Mouse (Mus musculus): ENCODE measurements at regions not wholly inside any gene's neighbourhood (a gene's known extent, or its start where the extent isn't known, plus 50 kb on each side); places are given as distances from the start of the nearest gene placed in this dataset.

- H3K9ac ChIP-seq (ENCODE audit: low read length) = no peak overlapping the region
- no peaks in the 10 kb centered on the region for H3K9me3 ChIP-seq (ENCODE audit: control insufficient read depth, low read length)
- H3K27ac ChIP-seq (ENCODE audit: low read length) = no peak overlapping the region
- H3K4me2 ChIP-seq (ENCODE audit: low read depth, low read length) = no peak overlapping the region
- H3K36me3 ChIP-seq (ENCODE audit: control insufficient read depth, insufficient read depth, low read length) = no peaks in the 10 kb centered on the region
- 63% methylated on average over 1 of the region's 1 CpGs for WGBS
- ATAC-seq (ENCODE audit: low read depth) = no peak
- no peaks in the 10 kb centered on the region for H3K4me1 ChIP-seq (replicated peaks; ENCODE audit: control insufficient read depth, insufficient read depth, low read length)
- H3K27me3 ChIP-seq (ENCODE audit: control insufficient read depth, insufficient read depth, low read depth, low read length) = no peaks in the 10 kb centered on the region
- H3K4me3 ChIP-seq (ENCODE audit: low read length) = no peak overlapping the region
Measured at GRCm38 (mm10) chr1:76050264-76050663, 504.2 kb downstream of the Slc4a3 start.

GRCm38 (mm10) chr1:76053378-76054171, 507.5 kb downstream of the Slc4a3 start:
- WGBS = 64% methylated on average over 10 of the region's 10 CpGs
- no peaks in the 10 kb centered on the region for H3K9me3 ChIP-seq (ENCODE audit: control insufficient read depth, low read length)
- no peaks in the 10 kb centered on the region for H3K36me3 ChIP-seq (ENCODE audit: control insufficient read depth, insufficient read depth, low read length)
- H3K4me1 ChIP-seq (replicated peaks; ENCODE audit: control insufficient read depth, insufficient read depth, low read length) = no peaks in the 10 kb centered on the region
- ATAC-seq (ENCODE audit: low read depth) = no peak
- no peak overlapping the region for H3K4me3 ChIP-seq (ENCODE audit: low read length)
- H3K4me2 ChIP-seq (ENCODE audit: low read depth, low read length) = no peak overlapping the region
- no peak overlapping the region for H3K9ac ChIP-seq (ENCODE audit: low read length)
- no peaks in the 10 kb centered on the region for H3K27me3 ChIP-seq (ENCODE audit: control insufficient read depth, insufficient read depth, low read depth, low read length)
- H3K27ac ChIP-seq (ENCODE audit: low read length) = no peak overlapping the region

GRCm38 (mm10) chr1:76065783-76066182, 519.7 kb downstream of the Slc4a3 start:
- ATAC-seq (ENCODE audit: low read depth) = no peak
- no peak overlapping the region for H3K4me3 ChIP-seq (ENCODE audit: low read length)
- H3K27ac ChIP-seq (ENCODE audit: low read length) = no peak overlapping the region
- H3K27me3 ChIP-seq (ENCODE audit: control insufficient read depth, insufficient read depth, low read depth, low read length) = no peaks in the 10 kb centered on the region
- H3K9ac ChIP-seq (ENCODE audit: low read length) = no peak overlapping the region
- 80% methylated on average over 6 of the region's 6 CpGs for whole genome bisulfite sequencing
- no peaks in the 10 kb centered on the region for H3K9me3 ChIP-seq (ENCODE audit: control insufficient read depth, low read length)
- H3K4me1 ChIP-seq (replicated peaks; ENCODE audit: control insufficient read depth, insufficient read depth, low read length) = no peaks in the 10 kb centered on the region
- H3K36me3 ChIP-seq (ENCODE audit: control insufficient read depth, insufficient read depth, low read length) = no peaks in the 10 kb centered on the region
- no peak overlapping the region for H3K4me2 ChIP-seq (ENCODE audit: low read depth, low read length)

DNA sequence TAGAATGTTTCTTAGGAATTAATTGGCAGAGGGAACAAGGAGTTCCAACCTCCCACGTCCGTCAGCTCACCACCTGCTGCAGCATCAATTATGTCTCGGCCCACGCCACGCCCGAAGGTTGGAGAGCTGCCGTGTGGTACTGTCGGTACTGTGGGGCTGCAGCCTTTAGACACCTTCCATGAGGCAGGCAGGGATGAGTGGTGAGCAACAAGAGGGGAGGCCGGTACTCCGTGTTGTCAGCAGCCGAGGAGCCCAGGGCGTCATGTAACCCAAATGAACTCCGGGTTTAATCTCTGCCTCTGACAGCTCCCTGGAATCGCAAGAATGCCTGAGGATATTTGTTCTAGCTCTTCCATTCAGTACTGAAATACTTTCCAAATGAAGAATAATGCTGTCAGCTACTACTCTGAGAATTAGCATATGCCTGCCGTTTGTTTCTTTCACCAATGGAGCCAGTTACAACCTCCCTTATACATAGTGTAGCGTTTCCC, 524.8 kb downstream of the Slc4a3 start:
- no peak overlapping the region for H3K9ac ChIP-seq (ENCODE audit: low read length)
- no peak overlapping the region for H3K4me3 ChIP-seq (ENCODE audit: low read length)
- ATAC-seq (ENCODE audit: low read depth) = peak; percentile 43; the same call in 1 of the 2 replicates
- H3K4me1 ChIP-seq (replicated peaks; ENCODE audit: control insufficient read depth, insufficient read depth, low read length) = no peaks in the 10 kb centered on the region
- no peaks in the 10 kb centered on the region for H3K9me3 ChIP-seq (ENCODE audit: control insufficient read depth, low read length)
- no peak overlapping the region for H3K4me2 ChIP-seq (ENCODE audit: low read depth, low read length)
- 58% methylated on average over 16 of the region's 16 CpGs for WGBS
- H3K36me3 ChIP-seq (ENCODE audit: control insufficient read depth, insufficient read depth, low read length) = no peaks in the 10 kb centered on the region
- no peak overlapping the region for H3K27ac ChIP-seq (ENCODE audit: low read length)
- H3K27me3 ChIP-seq (ENCODE audit: control insufficient read depth, insufficient read depth, low read depth, low read length) = no peaks in the 10 kb centered on the region

GRCm38 (mm10) chr1:76075213-76075612, 529.1 kb downstream of the Slc4a3 start:
- Histone ChIP-seq H3K36me3 (ENCODE audit: control insufficient read depth, insufficient read depth, low read length) (no peaks in the 10 kb centered on the region), H3K4me3 (ENCODE audit: low read length) (no peak overlapping the region), H3K27ac (ENCODE audit: low read length) (peak overlapping the region; percentile 1; the same call in 1 of the 2 replicates), H3K4me1 (replicated peaks; ENCODE audit: control insufficient read depth, insufficient read depth, low read length) (no peaks in the 10 kb centered on the region; the same call in 1 of the 2 replicates), H3K27me3 (ENCODE audit: control insufficient read depth, insufficient read depth, low read depth, low read length) (no peaks in the 10 kb centered on the region), H3K4me2 (ENCODE audit: low read depth, low read length) (no peak overlapping the region), H3K9me3 (ENCODE audit: control insufficient read depth, low read length) (no peaks in the 10 kb centered on the region), H3K9ac (ENCODE audit: low read length) (no peak overlapping the region)
- ATAC-seq (ENCODE audit: low read depth) = no peak
- WGBS = 55% methylated on average over 3 of the region's 3 CpGs

DNA sequence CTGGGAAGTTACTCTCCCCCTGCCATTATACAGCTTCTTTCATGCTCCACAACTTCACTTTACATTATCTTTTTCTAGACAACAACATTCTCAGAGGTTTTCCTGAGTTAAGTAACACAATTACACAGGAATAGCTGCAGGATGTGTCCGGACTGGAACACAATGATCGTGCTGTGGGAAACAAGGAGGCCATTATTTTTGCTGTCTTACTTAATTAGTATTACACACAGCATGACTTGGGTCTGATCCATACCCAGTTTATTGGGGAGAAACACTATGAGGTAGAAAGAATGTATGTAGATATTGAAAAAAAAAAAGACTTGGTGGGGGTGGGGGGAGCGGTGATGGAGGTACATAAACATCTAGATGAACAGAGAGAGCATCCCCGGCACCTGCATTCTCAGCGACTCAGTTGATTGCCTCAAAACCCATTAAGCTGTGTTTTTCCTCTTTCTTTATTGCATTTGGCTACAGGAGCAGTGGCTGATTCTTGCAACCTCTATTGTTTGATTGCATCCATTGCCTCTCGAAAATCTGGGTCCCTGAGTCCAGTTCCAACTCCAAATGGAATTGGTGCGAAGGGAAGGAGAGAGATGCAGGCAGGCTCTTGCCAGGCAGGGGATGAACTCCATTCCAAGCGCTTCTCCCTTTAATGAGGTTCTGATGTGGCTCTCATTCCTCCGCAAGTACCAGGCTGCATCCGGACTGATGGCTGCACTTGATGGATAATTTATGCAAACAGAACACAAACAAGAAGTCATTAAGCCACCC, 529.8 kb downstream of the Slc4a3 start:
- Histone ChIP-seq H3K27me3 (ENCODE audit: control insufficient read depth, insufficient read depth, low read depth, low read length) (no peaks in the 10 kb centered on the region), H3K36me3 (ENCODE audit: control insufficient read depth, insufficient read depth, low read length) (no peaks in the 10 kb centered on the region), H3K9ac (ENCODE audit: low read length) (no peak overlapping the region), H3K27ac (ENCODE audit: low read length) (peak overlapping the region; percentile 1; the same call in 1 of the 2 replicates), H3K9me3 (ENCODE audit: control insufficient read depth, low read length) (no peaks in the 10 kb centered on the region), H3K4me2 (ENCODE audit: low read depth, low read length) (no peak overlapping the region), H3K4me3 (ENCODE audit: low read length) (no peak overlapping the region), H3K4me1 (replicated peaks; ENCODE audit: control insufficient read depth, insufficient read depth, low read length) (peaks cover 2% of the 10 kb centered on the region; the same call in 1 of the 2 replicates)
- ATAC-seq (ENCODE audit: low read depth) = no peak
- 68% methylated on average over 10 of the region's 10 CpGs for WGBS

- Histone ChIP-seq H3K4me1 (replicated peaks; ENCODE audit: control insufficient read depth, insufficient read depth, low read length) (peaks cover 2% of the 10 kb centered on the region; the same call in 1 of the 2 replicates), H3K4me3 (ENCODE audit: low read length) (no peak overlapping the region), H3K27me3 (ENCODE audit: control insufficient read depth, insufficient read depth, low read depth, low read length) (no peaks in the 10 kb centered on the region), H3K4me2 (ENCODE audit: low read depth, low read length) (no peak overlapping the region), H3K9me3 (ENCODE audit: control insufficient read depth, low read length) (no peaks in the 10 kb centered on the region), H3K9ac (ENCODE audit: low read length) (no peak overlapping the region), H3K27ac (ENCODE audit: low read length) (no peak overlapping the region), H3K36me3 (ENCODE audit: control insufficient read depth, insufficient read depth, low read length) (no peaks in the 10 kb centered on the region)
- no peak for ATAC-seq (ENCODE audit: low read depth)
- WGBS = 39% methylated on average over 6 of the region's 6 CpGs
Measured at GRCm38 (mm10) chr1:76080241-76080640, 534.2 kb downstream of the Slc4a3 start.

GRCm38 (mm10) chr1:76081700-76082099, 535.6 kb downstream of the Slc4a3 start:
- no peak for ATAC-seq (ENCODE audit: low read depth)
- Histone ChIP-seq H3K9me3 (ENCODE audit: control insufficient read depth, low read length) (no peaks in the 10 kb centered on the region), H3K4me3 (ENCODE audit: low read length) (no peak overlapping the region), H3K4me2 (ENCODE audit: low read depth, low read length) (no peak overlapping the region), H3K4me1 (replicated peaks; ENCODE audit: control insufficient read depth, insufficient read depth, low read length) (peaks cover 2% of the 10 kb centered on the region; the same call in 1 of the 2 replicates), H3K27ac (ENCODE audit: low read length) (no peak overlapping the region), H3K9ac (ENCODE audit: low read length) (no peak overlapping the region), H3K27me3 (ENCODE audit: control insufficient read depth, insufficient read depth, low read depth, low read length) (no peaks in the 10 kb centered on the region), H3K36me3 (ENCODE audit: control insufficient read depth, insufficient read depth, low read length) (no peaks in the 10 kb centered on the region)
- 49% methylated on average over 4 of the region's 4 CpGs for WGBS

Measured in lung, embryonic 16.5 days (tissue).